10 mouse cellular contexts compared by ENCODE assay signal in the genomic region with DNA sequence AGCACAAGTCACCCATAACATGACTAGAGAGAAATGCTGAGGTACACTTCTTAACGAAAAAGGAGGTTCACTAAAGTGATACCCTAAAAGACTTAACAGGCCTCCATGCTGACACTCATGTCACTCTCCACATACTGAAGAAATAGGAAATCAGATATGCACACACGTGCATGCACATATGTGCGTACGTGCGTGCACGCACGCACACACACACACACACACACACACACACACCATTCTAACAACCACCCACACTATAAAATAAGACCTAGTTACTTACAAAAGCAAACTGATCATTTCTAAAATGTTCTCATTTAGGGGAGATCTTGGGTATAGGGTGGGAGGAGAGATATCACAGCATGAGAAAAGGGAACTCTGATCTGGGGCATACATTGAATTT. TPM values are rescaled to one million over a fixed set of nuclear protein-coding genes. Genes with fewer than 3 reads are reported as not detected.
DNase-seq lines count a peak whose midpoint lies in the region; ATAC-seq and TF ChIP-seq lines count a peak whose summit lies in the region.
"Had no signal": no experiment of that assay in that cellular context is flagged by ENCODE, and none has a peak within 500 bp of the region (broad histone marks: within the 10 kb centered on the region; RNA-seq: fewer than 3 reads in every experiment).

No protein-coding gene starts in this region.

- 0 out of 2 replicates have a peak, but pooled peaks cover 2% of the 10 kb centered on the region for H3K4me1 ChIP-seq in forebrain, postnatal 0 days (ENCODE audit: insufficient read depth)
- peaks cover 6% of the 10 kb centered on the region; the same call in 1 of the 2 replicates for H3K4me1 ChIP-seq in forebrain, embryonic 15.5 days
- peaks cover 8% of the 10 kb centered on the region for H3K4me1 ChIP-seq in liver, embryonic 12.5 days
- 0 out of 2 replicates have a peak, but pooled peaks cover 3% of the 10 kb centered on the region for H3K4me1 ChIP-seq in liver, embryonic 11.5 days (replicated peaks; ENCODE audit: control insufficient read depth, insufficient read depth, low read length)
- H3K4me1 ChIP-seq in embryonic facial prominence, embryonic 15.5 days, result peaks cover 4% of the 10 kb centered on the region; the same call in 1 of the 2 replicates
- H3K4me1 ChIP-seq in midbrain, embryonic 16.5 days (ENCODE audit: control insufficient read depth, insufficient read depth, low read length), result peaks cover 3% of the 10 kb centered on the region; the same call in 1 of the 2 replicates

- H3K9me3 ChIP-seq in forebrain, postnatal 0 days (ENCODE audit: low read length), result no peaks in the 10 kb centered on the region
- H3K9me3 ChIP-seq in forebrain, embryonic 15.5 days, result no peaks in the 10 kb centered on the region
- no peaks in the 10 kb centered on the region for H3K9me3 ChIP-seq in liver, embryonic 12.5 days (replicated peaks)
- no peaks in the 10 kb centered on the region for H3K9me3 ChIP-seq in liver, embryonic 11.5 days (ENCODE audit: control insufficient read depth, low read length)
- H3K9me3 ChIP-seq in embryonic facial prominence, embryonic 15.5 days (replicated peaks), result no peaks in the 10 kb centered on the region
- no peaks in the 10 kb centered on the region for H3K9me3 ChIP-seq in midbrain, embryonic 16.5 days (replicated peaks; ENCODE audit: control insufficient read depth, low read length, poor library complexity, severe bottlenecking)

- no peak for ATAC-seq in forebrain, postnatal 0 days
- ATAC-seq in forebrain, embryonic 15.5 days (replicated peaks), result no peak
- no peak for ATAC-seq in liver, embryonic 12.5 days
- ATAC-seq in liver, embryonic 11.5 days (replicated peaks; ENCODE audit: low FRiP score), result no peak
- ATAC-seq in embryonic facial prominence, embryonic 15.5 days (ENCODE audit: insufficient number of reproducible peaks, low FRiP score, low TSS enrichment, low read depth), result no peak
- ATAC-seq in midbrain, embryonic 16.5 days, result no peak
- ATAC-seq: inflammation-experienced regulatory T-cells, adult 6 months had no signal

- no peak overlapping the region for H3K9ac ChIP-seq in forebrain, postnatal 0 days
- no peak overlapping the region for H3K9ac ChIP-seq in forebrain, embryonic 15.5 days (replicated peaks)
- no peak overlapping the region for H3K9ac ChIP-seq in liver, embryonic 12.5 days
- H3K9ac ChIP-seq in liver, embryonic 11.5 days (ENCODE audit: low read depth, low read length), result no peak overlapping the region
- H3K9ac ChIP-seq in embryonic facial prominence, embryonic 15.5 days, result no peak overlapping the region
- H3K9ac ChIP-seq in midbrain, embryonic 16.5 days (ENCODE audit: low read depth, low read length), result no peak overlapping the region

- peak overlapping the region; percentile 89 for H3K4me2 ChIP-seq in forebrain, postnatal 0 days (ENCODE audit: low read depth)
- no peak overlapping the region for H3K4me2 ChIP-seq in forebrain, embryonic 15.5 days (replicated peaks)
- peak overlapping the region; percentile 99 for H3K4me2 ChIP-seq in liver, embryonic 12.5 days
- H3K4me2 ChIP-seq in liver, embryonic 11.5 days, result no peak overlapping the region
- H3K4me2 ChIP-seq in embryonic facial prominence, embryonic 15.5 days (replicated peaks), result no peak overlapping the region
- H3K4me2 ChIP-seq in midbrain, embryonic 16.5 days (ENCODE audit: low read length), result peak overlapping the region; percentile 80

- H3K4me3 ChIP-seq in forebrain, postnatal 0 days (ENCODE audit: low read depth, low read length), result peak overlapping the region; percentile 68; the same call in 1 of the 2 replicates
- H3K4me3 ChIP-seq in forebrain, embryonic 15.5 days, result no peak overlapping the region
- no peak overlapping the region for H3K4me3 ChIP-seq in liver, embryonic 12.5 days
- no peak overlapping the region for H3K4me3 ChIP-seq in liver, embryonic 11.5 days (ENCODE audit: low read depth, low read length)
- peak overlapping the region; percentile 67; the same call in 1 of the 2 replicates for H3K4me3 ChIP-seq in embryonic facial prominence, embryonic 15.5 days (replicated peaks)
- peak overlapping the region; percentile 83 for H3K4me3 ChIP-seq in midbrain, embryonic 16.5 days (ENCODE audit: low read depth, low read length)

- WGBS in forebrain, postnatal 0 days, result 87% methylated on average over 7 of the region's 7 CpGs
- 90% methylated on average over 7 of the region's 7 CpGs for WGBS in forebrain, embryonic 15.5 days
- WGBS in liver, embryonic 12.5 days (ENCODE audit: insufficient replicate concordance), result 83% methylated on average over 7 of the region's 7 CpGs
- WGBS in liver, embryonic 11.5 days, result 93% methylated on average over 7 of the region's 7 CpGs
- WGBS in embryonic facial prominence, embryonic 15.5 days, result 93% methylated on average over 7 of the region's 7 CpGs
- 94% methylated on average over 7 of the region's 7 CpGs for WGBS in midbrain, embryonic 16.5 days

- H3K36me3 ChIP-seq in forebrain, postnatal 0 days (ENCODE audit: insufficient read depth), result no peaks in the 10 kb centered on the region
- no peaks in the 10 kb centered on the region for H3K36me3 ChIP-seq in forebrain, embryonic 15.5 days
- H3K36me3 ChIP-seq in liver, embryonic 12.5 days, result no peaks in the 10 kb centered on the region
- H3K36me3 ChIP-seq in liver, embryonic 11.5 days (ENCODE audit: control insufficient read depth, insufficient read depth, low read length), result no peaks in the 10 kb centered on the region
- H3K36me3 ChIP-seq in embryonic facial prominence, embryonic 15.5 days, result no peaks in the 10 kb centered on the region
- no peaks in the 10 kb centered on the region for H3K36me3 ChIP-seq in midbrain, embryonic 16.5 days (ENCODE audit: control insufficient read depth, insufficient read depth, low read length)

- TF ChIP-seq CTCF in forebrain, postnatal 0 days (IDR thresholded peaks at IDR 0.05; ENCODE audit: low read depth), result no peak

- no peak overlapping the region for H3K27ac ChIP-seq in forebrain, postnatal 0 days (ENCODE audit: low read depth, low read length)
- H3K27ac ChIP-seq in forebrain, embryonic 15.5 days (replicated peaks), result no peak overlapping the region
- no peak overlapping the region for H3K27ac ChIP-seq in liver, embryonic 12.5 days
- H3K27ac ChIP-seq in liver, embryonic 11.5 days (ENCODE audit: low read depth, low read length), result no peak overlapping the region
- no peak overlapping the region for H3K27ac ChIP-seq in embryonic facial prominence, embryonic 15.5 days (replicated peaks)
- no peak overlapping the region for H3K27ac ChIP-seq in midbrain, embryonic 16.5 days (ENCODE audit: low read length)

- no peaks in the 10 kb centered on the region for H3K27me3 ChIP-seq in forebrain, postnatal 0 days (ENCODE audit: insufficient read depth, low read length)
- H3K27me3 ChIP-seq in forebrain, embryonic 15.5 days, result no peaks in the 10 kb centered on the region
- peaks cover 5% of the 10 kb centered on the region for H3K27me3 ChIP-seq in liver, embryonic 12.5 days (replicated peaks)
- no peaks in the 10 kb centered on the region for H3K27me3 ChIP-seq in liver, embryonic 11.5 days (replicated peaks; ENCODE audit: control insufficient read depth, insufficient read depth, low read length)
- no peaks in the 10 kb centered on the region for H3K27me3 ChIP-seq in embryonic facial prominence, embryonic 15.5 days
- no peaks in the 10 kb centered on the region for H3K27me3 ChIP-seq in midbrain, embryonic 16.5 days (ENCODE audit: control insufficient read depth, insufficient read depth, low read depth, low read length)

- DNase-seq in forebrain, postnatal 0 days, result no peak
- DNase-seq in liver, embryonic 11.5 days (ENCODE audit: low spot score), result no peak
- DNase-seq in B cell, adult 2 months, result no peak
- DNase-seq in adipocyte (ENCODE audit: low spot score), result no peak

RNA-seq across cellular contexts. Expression of gene Me1, which starts 1.1 kb away (rescaled TPM):
- total RNA-seq in forebrain, postnatal 0 days (2014; rRNA removed), result 26.2 and 26.6 TPM in 2 replicates
- 38.4 and 47.2 TPM in 2 replicates for polyA plus RNA-seq in forebrain, postnatal 0 days (2015; fragmentation: Nextera tagmentation; extraction: Ambion mirVana)
- 16.3 and 20.2 TPM in 2 replicates for polyA plus RNA-seq in forebrain, embryonic 15.5 days (2015; fragmentation: Nextera tagmentation; extraction: Ambion mirVana)
- polyA plus RNA-seq in liver, embryonic 12.5 days (2016; fragmentation: Nextera tagmentation; extraction: Ambion mirVana), result 4.5 and 5.2 TPM in 2 replicates
- 6.6 and 7.7 TPM in 2 replicates for polyA plus RNA-seq in liver, embryonic 11.5 days (2014; fragmentation: Nextera tagmentation; extraction: Ambion mirVana)
- polyA plus RNA-seq in embryonic facial prominence, embryonic 15.5 days (2015; fragmentation: Nextera tagmentation; extraction: Ambion mirVana), result 27.7 and 29.7 TPM in 2 replicates
- polyA plus RNA-seq in midbrain, embryonic 16.5 days (2015; fragmentation: Nextera tagmentation; extraction: Ambion mirVana), result 44.8 and 51.5 TPM in 2 replicates

RNA-seq across cellular contexts. Expression of gene Prss35, which starts 48.8 kb away (rescaled TPM):
- total RNA-seq in forebrain, postnatal 0 days (2014; rRNA removed), result 2.8 and 4.4 TPM in 2 replicates
- 3.1 and 3.9 TPM in 2 replicates for polyA plus RNA-seq in forebrain, postnatal 0 days (2015; fragmentation: Nextera tagmentation; extraction: Ambion mirVana)
- polyA plus RNA-seq in forebrain, embryonic 15.5 days (2015; fragmentation: Nextera tagmentation; extraction: Ambion mirVana), result 0.78 and 1.1 TPM in 2 replicates
- polyA plus RNA-seq in liver, embryonic 12.5 days (2016; fragmentation: Nextera tagmentation; extraction: Ambion mirVana), result 0.58 and 1.3 TPM in 2 replicates
- 2.3 and 3.7 TPM in 2 replicates for polyA plus RNA-seq in liver, embryonic 11.5 days (2014; fragmentation: Nextera tagmentation; extraction: Ambion mirVana)
- 54.5 and 64.6 TPM in 2 replicates for polyA plus RNA-seq in embryonic facial prominence, embryonic 15.5 days (2015; fragmentation: Nextera tagmentation; extraction: Ambion mirVana)
- polyA plus RNA-seq in midbrain, embryonic 16.5 days (2015; fragmentation: Nextera tagmentation; extraction: Ambion mirVana), result 4.2 and 5.3 TPM in 2 replicates
- total RNA-seq: megakaryocyte progenitor cell, adult 5-6 weeks had no signal
- polyA plus RNA-seq: inflammation-experienced regulatory T-cells, adult 6 months had no signal

Comparison
In these comparisons a context has a peak if more than half of its experiments do, and no peak if none do; other contexts are left out.
1. H3K4me2 ChIP-seq: peak in forebrain, postnatal 0 days (single experiment), liver, embryonic 12.5 days (single experiment) and midbrain, embryonic 16.5 days (single experiment); none in forebrain, embryonic 15.5 days (single experiment), liver, embryonic 11.5 days (single experiment) and embryonic facial prominence, embryonic 15.5 days (single experiment).
2. H3K4me3 ChIP-seq: peak in forebrain, postnatal 0 days (single experiment), embryonic facial prominence, embryonic 15.5 days (single experiment) and midbrain, embryonic 16.5 days (single experiment); none in forebrain, embryonic 15.5 days (single experiment), liver, embryonic 12.5 days (single experiment) and liver, embryonic 11.5 days (single experiment).